Mouse (Mus musculus): ENCODE measurements around the gene Dydc2. TPM values are rescaled to one million over a fixed set of nuclear protein-coding genes. Genes with fewer than 3 reads are reported as not detected.

Gene Dydc2
- total RNA-seq, 1 experiment from 2014 or later: 0.59 TPM

DNA sequence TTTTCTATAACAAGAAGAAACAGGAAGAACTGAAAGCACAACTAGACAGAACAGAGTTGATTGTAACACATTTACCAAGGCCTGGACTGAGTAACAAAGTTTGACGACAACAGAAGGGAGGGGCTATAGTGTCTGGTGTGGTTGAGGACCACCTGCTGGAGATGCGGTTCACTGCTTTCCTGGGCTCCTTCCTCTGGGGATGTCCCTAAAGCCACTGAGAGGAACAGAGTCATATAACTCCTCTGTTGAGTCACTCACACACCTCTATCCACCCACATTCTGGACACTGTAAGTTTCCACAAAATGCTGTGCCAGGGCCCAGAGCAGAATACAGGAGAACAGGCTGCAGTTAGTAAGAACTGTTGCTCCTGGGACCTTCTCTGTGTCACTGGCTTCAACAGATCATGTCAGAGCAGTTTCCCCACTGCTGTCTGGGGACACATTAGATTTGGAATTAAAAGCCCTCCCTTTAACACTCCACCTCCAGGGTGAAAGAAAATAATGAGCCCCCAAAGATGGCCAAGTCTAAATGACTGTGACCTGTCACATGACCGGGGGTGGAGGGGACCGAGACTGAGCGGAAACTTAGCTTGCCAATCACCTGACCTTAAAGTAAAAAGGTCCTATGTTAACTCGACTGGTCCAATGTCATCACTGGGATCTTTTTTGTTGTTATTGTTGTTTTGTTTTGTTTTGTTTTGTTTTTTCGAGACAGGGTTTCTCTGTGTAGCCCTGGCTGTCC lies 68.9 kb downstream of the Dydc2 start:
- no peak for DNase-seq

Other genes with a start within 250 kb of the Dydc2 start
- 1.4 and 3.0 TPM in 2 replicates for gene Sh2d4b, start 175.9 kb downstream of the Dydc2 start, total RNA-seq (2021)
- gene Tspan14, start 102.4 kb downstream of the Dydc2 start, total RNA-seq (2021): 43.8 and 47.6 TPM in 2 replicates
- gene Fam213a, start 55.4 kb downstream of the Dydc2 start, total RNA-seq (2021): 179 and 192 TPM in 2 replicates
- not detected in 2 replicates for gene Dydc1, start 3.7 kb upstream of the Dydc2 start, total RNA-seq (2021)
- 21.7 and 341 TPM in 2 replicates for gene Mat1a, start 35.8 kb upstream of the Dydc2 start, total RNA-seq (2021)
- gene Sftpa1, start 62.6 kb upstream of the Dydc2 start, total RNA-seq (2021): 0.11 and 1.8 TPM in 2 replicates
- 0.64 and 24.3 TPM in 2 replicates for gene Mbl1, start 82.2 kb upstream of the Dydc2 start, total RNA-seq (2021)
- not detected in 2 replicates for gene Sftpd, start 115.9 kb upstream of the Dydc2 start, total RNA-seq (2021)
- not detected in 2 replicates for gene Gm2832, start 209.6 kb upstream of the Dydc2 start, total RNA-seq (2021)